Mouse (Mus musculus) thymus, adult 2 months (tissue): ENCODE measurements around the gene Txndc11.

ENCODE experiments used
- CTCF ChIP-seq: fragments of 200-500 bp; IDR thresholded peaks from 2 replicates; pipeline ENCODE4 v1.5.1; 2012; ENCODE audit warnings: mild to moderate bottlenecking, control low read depth, low read length, moderate library complexity, borderline replicate concordance; ENCODE audit not compliant: control insufficient read depth, poor library complexity, insufficient read depth; ENCODE audit errors: extremely low read depth
- POLR2A ChIP-seq: fragments of 200-500 bp; IDR thresholded peaks from 2 replicates; pipeline ENCODE4 v1.6.1; 2012; ENCODE audit warnings: mild to moderate bottlenecking, low read length, control low read depth, moderate library complexity; ENCODE audit not compliant: control insufficient read depth, poor library complexity, insufficient read depth; ENCODE audit errors: extremely low read depth

- TF ChIP-seq CTCF, result no peak
- no peak for TF ChIP-seq POLR2A
Measured at GRCm38 (mm10) chr16:11125371-11125770, 9.1 kb downstream of the Txndc11 start.
